Mouse (Mus musculus) subcutaneous adipose tissue, adult 2 months (tissue): ENCODE data around the gene Olfr507. TPM values are rescaled to one million over a fixed set of nuclear protein-coding genes. Genes with fewer than 3 reads are reported as not detected.

Source experiments
- polyA plus RNA-seq: library from polyadenylated mRNA; depleted of rRNA; stranded (reverse); fragments of >200 nt; gene quantifications from 2 replicates; pipeline ENCODE4 v1.2.3, GENCODE M21; 2012; ENCODE audit warnings: low replicate concordance; rRNA removed

The Olfr507 gene
- not detected in 2 replicates for polyA plus RNA-seq

DNA sequence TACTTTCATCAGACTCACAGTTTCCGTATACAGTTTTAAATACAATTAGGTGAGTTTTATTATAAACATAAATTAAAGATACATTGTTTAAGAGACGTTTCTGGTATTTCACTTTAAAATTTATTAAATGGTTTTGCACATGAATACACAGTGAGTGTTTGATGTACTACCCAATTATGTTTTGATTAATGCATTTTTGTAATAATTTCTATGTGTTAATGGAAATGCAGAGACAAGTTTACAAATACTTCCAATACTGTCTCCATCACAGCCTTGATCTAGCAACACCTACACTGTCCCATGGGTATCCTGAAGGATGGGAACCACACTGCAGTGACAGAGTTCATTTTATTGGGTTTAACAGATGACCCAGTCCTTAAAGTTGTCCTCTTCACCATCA lies at the start of gene Olfr507:
Olfr507 (plus strand) TSS at position 301 of the 400 bp plus-strand sequence.

DNA sequence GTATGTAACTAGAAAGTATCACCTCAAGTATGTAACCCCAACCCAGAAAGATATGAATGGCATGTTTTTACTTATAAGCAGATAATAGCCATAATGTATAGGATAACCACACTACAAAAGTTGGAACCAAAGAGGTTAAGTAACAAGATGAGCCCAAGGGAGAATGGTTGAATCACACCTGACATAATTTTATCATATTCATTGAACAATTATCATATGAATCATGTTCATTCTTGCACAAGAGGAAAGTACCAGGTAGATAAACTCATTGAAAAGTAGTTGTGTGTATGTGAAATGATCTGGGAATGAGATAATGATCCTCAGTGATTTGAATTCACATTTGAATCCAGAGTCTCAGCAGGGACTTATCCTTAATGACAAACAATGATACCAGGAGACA lies 11.1 kb upstream of the Olfr507 start, which contains the start of gene Olfr506:
Olfr506 (plus strand) TSS at position 301 of the 400 bp plus-strand sequence.

DNA sequence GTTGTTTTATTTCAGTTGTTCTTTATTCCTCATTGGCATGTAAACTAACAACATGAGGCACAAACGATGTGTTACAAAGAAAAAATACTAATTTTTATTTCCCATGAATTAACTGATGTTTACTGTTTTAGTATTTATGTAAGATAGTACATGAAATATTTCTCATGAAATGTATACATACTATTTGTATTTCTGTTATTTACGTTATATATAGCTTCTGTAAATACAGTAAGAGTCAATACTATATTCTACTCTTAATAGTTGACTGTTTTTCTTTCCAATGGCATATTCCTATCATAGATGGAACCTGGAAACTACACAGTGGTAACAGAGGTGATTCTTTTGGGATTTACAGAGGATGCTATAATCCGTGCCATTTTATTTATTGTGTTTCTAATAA lies 8.1 kb downstream of the Olfr507 start, which contains the start of gene Olfr508:
Olfr508 (plus strand) TSS at position 301 of the 400 bp plus-strand sequence.

DNA sequence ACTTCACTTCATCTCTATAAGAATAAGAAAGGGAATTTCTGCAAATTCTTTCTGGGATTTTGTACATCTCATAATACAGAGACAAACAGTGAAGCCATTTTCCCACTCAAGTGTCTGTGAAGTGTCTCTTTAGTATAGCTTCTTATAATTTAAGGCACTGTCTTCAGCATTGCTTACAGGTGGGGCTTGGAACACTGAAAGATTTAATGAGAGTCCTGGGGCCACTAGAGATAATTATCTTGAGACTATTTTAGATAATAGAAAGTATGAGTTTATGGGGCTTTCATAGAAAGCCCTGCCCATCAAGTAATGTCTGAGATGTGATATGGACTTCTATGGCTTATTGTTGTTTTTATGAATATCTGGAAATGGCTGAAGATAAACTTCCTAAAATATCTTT lies 30.2 kb downstream of the Olfr507 start, which contains the start of gene Olfr509:
Olfr509 (minus strand) TSS at position 101 of the 400 bp plus-strand sequence.

DNA sequence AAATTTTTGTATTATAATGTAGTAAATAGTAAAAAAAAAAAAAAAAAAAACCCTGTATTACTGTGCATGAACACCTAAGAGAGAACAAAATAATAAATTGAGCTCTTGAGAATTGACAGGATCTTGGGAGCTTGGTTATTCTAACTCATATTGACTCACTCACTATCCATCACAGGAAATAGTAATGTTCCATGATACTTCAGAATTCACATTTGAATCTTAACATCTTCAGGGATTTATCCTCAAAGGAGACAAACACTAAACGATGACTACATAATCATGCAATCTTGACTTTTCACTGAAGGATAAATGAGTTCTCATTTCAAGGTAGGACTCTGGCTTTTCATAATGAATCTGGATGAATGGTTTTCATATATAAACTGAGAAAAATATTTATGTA lies 44.5 kb downstream of the Olfr507 start, which contains the start of gene Olfr510:
Olfr510 (plus strand) TSS at position 301 of the 400 bp plus-strand sequence.

Other genes with a start within 250 kb of the Olfr507 start
- gene Olfr495, start 228.6 kb upstream of the Olfr507 start, polyA plus RNA-seq, result not detected in 2 replicates
- not detected in 2 replicates for gene Olfr497, start 201.4 kb upstream of the Olfr507 start, polyA plus RNA-seq
- not detected in 2 replicates for gene Olfr498, start 156.5 kb upstream of the Olfr507 start, polyA plus RNA-seq
- gene Olfr502, start 96.7 kb upstream of the Olfr507 start, polyA plus RNA-seq, result not detected in 2 replicates
- gene Olfr503, start 77.3 kb upstream of the Olfr507 start, polyA plus RNA-seq, result not detected in 2 replicates
- 0.31 TPM in 1 of 2 replicates, not detected in the other for gene Olfr504, start 56.0 kb upstream of the Olfr507 start, polyA plus RNA-seq
- not detected in 2 replicates for gene Olfr506, start 11.0 kb upstream of the Olfr507 start, polyA plus RNA-seq
- not detected in 2 replicates for gene Olfr508, start 8.2 kb downstream of the Olfr507 start, polyA plus RNA-seq
- not detected in 2 replicates for gene Olfr509, start 30.1 kb downstream of the Olfr507 start, polyA plus RNA-seq
- not detected in 2 replicates for gene Olfr510, start 44.6 kb downstream of the Olfr507 start, polyA plus RNA-seq
- gene Olfr512, start 91.5 kb downstream of the Olfr507 start, polyA plus RNA-seq, result not detected in 2 replicates
- not detected in 2 replicates for gene Olfr513, start 129.2 kb downstream of the Olfr507 start, polyA plus RNA-seq
- not detected in 2 replicates for gene Olfr514, start 204.2 kb downstream of the Olfr507 start, polyA plus RNA-seq
- not detected in 2 replicates for gene Olfr516, start 228.7 kb downstream of the Olfr507 start, polyA plus RNA-seq